Mouse (Mus musculus) frontal cortex, adult 2 months (tissue): Measurements from ENCODE around the gene Depdc7. TPM values are rescaled to one million over a fixed set of nuclear protein-coding genes. Genes with fewer than 3 reads are reported as not detected.

Source experiments
- DNase-seq, 2 experiments: peaks; one replicate each; pipeline ENCODE4 v3.0.0; 2022; ENCODE audit warnings: low spot score in 1 of 2; ENCODE audit errors: extremely low spot score in 1 of 2
- polyA plus RNA-seq: library from polyadenylated mRNA; depleted of rRNA; stranded (reverse); fragments of >200 nt; gene quantifications from 2 replicates; pipeline ENCODE4 v1.2.3, GENCODE M21; 2012; rRNA removed

Gene Depdc7
- 1.5 and 1.8 TPM in 2 replicates for polyA plus RNA-seq

- DNase-seq, result peak; percentile 55 to 82
Observed at GRCm38 (mm10) chr2:104742741-104743064, at the start of gene Depdc7. Gene Depdc7 (minus strand): TSS chr2:104742878.

- peak in 1 of 2 experiments; percentile 60 for DNase-seq
Observed at GRCm38 (mm10) chr2:104774763-104775162, 32.1 kb upstream of the Depdc7 start.

- no peak for DNase-seq
Observed at GRCm38 (mm10) chr2:104768697-104769096, 26.0 kb upstream of the Depdc7 start.

- no peak for DNase-seq
Observed at GRCm38 (mm10) chr2:104764018-104764417, 21.3 kb upstream of the Depdc7 start.

- peak in 1 of 2 experiments; percentile 6 for DNase-seq
Observed at GRCm38 (mm10) chr2:104763134-104763703, 20.5 kb upstream of the Depdc7 start.

GRCm38 (mm10) chr2:104750611-104751010 lies 7.9 kb upstream of the Depdc7 start:
- DNase-seq, result peak in 1 of 2 experiments; percentile 35

- no peak for DNase-seq
Observed at GRCm38 (mm10) chr2:104748652-104749183, 6.0 kb upstream of the Depdc7 start.

GRCm38 (mm10) chr2:104746251-104746650 lies 3.6 kb upstream of the Depdc7 start:
- DNase-seq, result no peak

- DNase-seq, result no peak
Observed at GRCm38 (mm10) chr2:104743971-104744370, 1.3 kb upstream of the Depdc7 start.

GRCm38 (mm10) chr2:104743160-104743559 lies 482 bp upstream of the Depdc7 start:
- DNase-seq, result no peak

GRCm38 (mm10) chr2:104741896-104742740 lies 560 bp downstream of the Depdc7 start:
- no peak for DNase-seq

GRCm38 (mm10) chr2:104741015-104741758 lies 1.5 kb downstream of the Depdc7 start:
- no peak for DNase-seq

- no peak for DNase-seq
Observed at GRCm38 (mm10) chr2:104740248-104740949, 2.3 kb downstream of the Depdc7 start.

- DNase-seq, result no peak
Observed at GRCm38 (mm10) chr2:104739691-104740090, 3.0 kb downstream of the Depdc7 start.

GRCm38 (mm10) chr2:104736241-104736640 lies 6.4 kb downstream of the Depdc7 start:
- no peak for DNase-seq

GRCm38 (mm10) chr2:104732562-104733256 lies 10.0 kb downstream of the Depdc7 start:
- DNase-seq, result no peak

- no peak for DNase-seq
Observed at GRCm38 (mm10) chr2:104732033-104732444, 10.6 kb downstream of the Depdc7 start.

- no peak for DNase-seq
Observed at GRCm38 (mm10) chr2:104727369-104727768, 15.3 kb downstream of the Depdc7 start.

GRCm38 (mm10) chr2:104722021-104722420 lies 20.7 kb downstream of the Depdc7 start:
- no peak for DNase-seq

GRCm38 (mm10) chr2:104717827-104718226 lies 24.9 kb downstream of the Depdc7 start:
- no peak for DNase-seq
